Mouse (Mus musculus) gastrocnemius, postnatal 36 days (tissue): ENCODE results near the gene Irak2. TPM values are rescaled to one million over a fixed set of nuclear protein-coding genes. Genes with fewer than 3 reads are reported as not detected.

Experiments used
- DNase-seq, 2 experiments: peaks; one replicate each; pipeline ENCODE4 v3.0.0; 2022
- intact Hi-C: fragments of 180-260 bp; cut with DNase I; formaldehyde crosslinking; loops from one replicate; pipeline ENCODE4 v1.15.1; 2025
- long read RNA-seq, 2 experiments: library from polyadenylated mRNA; stranded (forward); transcript quantifications; one replicate each; pipeline ENCODE4 v2.0.0; 2021
- total RNA-seq, 2 experiments: library from RNA; stranded (reverse); gene quantifications; 2 replicates each; pipeline ENCODE4 v1.2.3; 2021

Gene Irak2
- 1 to 10 TPM; 3.1 to 3.9 TPM for total RNA-seq
- long read RNA-seq, experiment 1, partial matches to known transcripts = 0 of 3 reads
- long read RNA-seq, experiment 1, other reads (novel, unspliced or antisense) = 2 of 3 reads
- long read RNA-seq, experiment 2, partial matches to known transcripts = 1 of 2 reads
- long read RNA-seq, experiment 2, other reads (novel, unspliced or antisense) = 0 of 2 reads

- peak; percentile 92 to 96 for DNase-seq
- intact Hi-C loops = loop anchor here (1.0 kb wide), 1 partner anchor 44 kb away; no protein-coding TSS in a partner anchor
These were observed at the start of gene Irak2 for GRCm38 (mm10) chr6:113638302-113639040. Gene Irak2, plus strand, starts transcription at chr6:113638467.

- DNase-seq = no peak
- intact Hi-C loops = no loop called here
These were observed 45.6 kb upstream of the Irak2 start for GRCm38 (mm10) chr6:113592637-113593036.

GRCm38 (mm10) chr6:113597945-113598344, 40.3 kb upstream of the Irak2 start:
- no peak for DNase-seq
- intact Hi-C loops = no loop called here

GRCm38 (mm10) chr6:113599833-113600232, 38.4 kb upstream of the Irak2 start:
- DNase-seq = no peak
- intact Hi-C loops = no loop called here

- intact Hi-C loops = no loop called here
- DNase-seq = no peak
These were observed 37.6 kb upstream of the Irak2 start, which contains the start of gene Fancd2os for GRCm38 (mm10) chr6:113600543-113601139. Gene Fancd2os, minus strand, starts transcription at chr6:113600715.

GRCm38 (mm10) chr6:113602821-113603220, 35.4 kb upstream of the Irak2 start:
- intact Hi-C loops = no loop called here
- DNase-seq = no peak

- intact Hi-C loops = no loop called here
These were observed 34.3 kb upstream of the Irak2 start for GRCm38 (mm10) chr6:113603993-113604392.

GRCm38 (mm10) chr6:113604432-113605223, 33.6 kb upstream of the Irak2 start, which contains the start of gene Brk1:
Gene Brk1, plus strand, starts transcription at chr6:113604772.
- peak; percentile 77 to 84 for DNase-seq
- intact Hi-C loops = no loop called here

More at GRCm38 (mm10) chr6:113603993-113604392, 34.3 kb upstream of the Irak2 start:
- DNase-seq = no peak

- no peak for DNase-seq
- intact Hi-C loops = no loop called here
These were observed 33.1 kb upstream of the Irak2 start for GRCm38 (mm10) chr6:113605224-113605545.

GRCm38 (mm10) chr6:113608871-113609270, 29.4 kb upstream of the Irak2 start:
- intact Hi-C loops = no loop called here
- DNase-seq = no peak

GRCm38 (mm10) chr6:113609293-113609692, 29.0 kb upstream of the Irak2 start:
- no peak for DNase-seq
- intact Hi-C loops = no loop called here

GRCm38 (mm10) chr6:113612258-113612969, 25.9 kb upstream of the Irak2 start:
- DNase-seq = no peak
- intact Hi-C loops = no loop called here

GRCm38 (mm10) chr6:113614152-113614551, 24.1 kb upstream of the Irak2 start:
- intact Hi-C loops = no loop called here
- no peak for DNase-seq

GRCm38 (mm10) chr6:113614997-113615396, 23.3 kb upstream of the Irak2 start:
- intact Hi-C loops = no loop called here
- DNase-seq = no peak

- intact Hi-C loops = no loop called here
- DNase-seq = no peak
These were observed 22.8 kb upstream of the Irak2 start for GRCm38 (mm10) chr6:113615489-113615888.

GRCm38 (mm10) chr6:113623386-113623785, 14.9 kb upstream of the Irak2 start:
- intact Hi-C loops = no loop called here
- DNase-seq = no peak

- peak; percentile 84 to 89 for DNase-seq
- intact Hi-C loops = no loop called here
These were observed 14.1 kb upstream of the Irak2 start, which contains the start of gene Vhl for GRCm38 (mm10) chr6:113623941-113624751. Gene Vhl, plus strand, starts transcription at chr6:113623959.

- no peak for DNase-seq
- intact Hi-C loops = no loop called here
These were observed 13.1 kb upstream of the Irak2 start for GRCm38 (mm10) chr6:113624989-113625770.
